Mouse (Mus musculus): ENCODE measurements around the gene D6Wsu163e. TPM values are rescaled to one million over a fixed set of nuclear protein-coding genes. Genes with fewer than 3 reads are reported as not detected.

Gene D6Wsu163e
- 32.5 and 35.4 TPM in 2 replicates for polyA plus RNA-seq (2014; fragmentation: Nextera tagmentation; extraction: Ambion mirVana)

DNA sequence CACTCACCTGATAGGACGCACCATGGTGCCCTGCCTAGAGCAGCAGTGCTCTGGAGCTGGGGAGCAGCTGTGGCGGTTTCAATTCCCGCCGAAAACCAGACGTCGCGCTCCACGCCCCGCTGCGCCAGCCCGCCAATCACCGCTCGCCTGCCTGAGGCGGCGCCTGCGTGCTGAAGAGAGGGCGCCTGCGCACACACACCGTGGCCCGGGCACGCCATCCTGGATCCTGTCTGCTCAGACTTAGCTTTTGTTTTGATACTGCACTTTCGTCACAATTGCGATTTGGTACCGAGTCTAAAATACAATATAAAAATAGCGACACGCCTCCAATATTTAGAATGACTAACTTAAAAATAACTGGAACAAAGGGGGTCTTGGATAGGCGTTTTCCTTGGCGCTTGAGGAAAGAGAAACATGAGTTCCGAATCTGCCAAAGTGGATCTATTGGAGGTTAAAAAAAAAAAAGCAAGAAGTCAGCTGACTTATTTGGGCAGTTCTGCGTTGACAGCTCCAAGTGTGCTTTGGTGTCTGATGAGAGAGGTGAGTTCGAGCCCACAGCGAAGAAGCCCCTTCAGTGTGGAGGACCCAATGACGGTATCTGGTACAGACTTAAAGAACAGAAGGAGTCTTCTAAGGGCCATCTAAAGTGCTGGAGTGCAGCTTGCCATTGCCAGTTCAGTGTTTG lies at the start of gene D6Wsu163e, which contains the start of gene Rad51ap1:
D6Wsu163e (plus strand) TSS at position 476 of the 685 bp plus-strand sequence.
Rad51ap1 (minus strand) TSS at position 101 of the 685 bp plus-strand sequence.
- peaks cover 23% of the 10 kb centered on the region for H3K36me3 ChIP-seq (replicated peaks; ENCODE audit: control insufficient read depth, insufficient read depth)
- H3K9me3 ChIP-seq (ENCODE audit: control insufficient read depth, low read length), result no peaks in the 10 kb centered on the region
- peak within 1 kb of the TSS; percentile 66 for H3K9ac ChIP-seq
- ATAC-seq (ENCODE audit: low FRiP score) (peak; percentile 98), DNase-seq (ENCODE audit: low spot score) (peak; percentile 96)
- peaks cover 16% of the 10 kb centered on the region for H3K4me1 ChIP-seq (replicated peaks; ENCODE audit: control insufficient read depth, insufficient read depth, low read length)
- H3K27me3 ChIP-seq (ENCODE audit: control insufficient read depth, insufficient read depth, low read length), result no peaks in the 10 kb centered on the region
- peak within 1 kb of the TSS; percentile 69 for H3K4me3 ChIP-seq (replicated peaks; ENCODE audit: low read length)
- H3K27ac ChIP-seq, result no peak within 1 kb of the TSS; the same call in 1 of the 2 replicates
- WGBS, result under 1% methylated on average over 33 of the region's 33 CpGs
- peak within 1 kb of the TSS; percentile 94 for H3K4me2 ChIP-seq (replicated peaks)

DNA sequence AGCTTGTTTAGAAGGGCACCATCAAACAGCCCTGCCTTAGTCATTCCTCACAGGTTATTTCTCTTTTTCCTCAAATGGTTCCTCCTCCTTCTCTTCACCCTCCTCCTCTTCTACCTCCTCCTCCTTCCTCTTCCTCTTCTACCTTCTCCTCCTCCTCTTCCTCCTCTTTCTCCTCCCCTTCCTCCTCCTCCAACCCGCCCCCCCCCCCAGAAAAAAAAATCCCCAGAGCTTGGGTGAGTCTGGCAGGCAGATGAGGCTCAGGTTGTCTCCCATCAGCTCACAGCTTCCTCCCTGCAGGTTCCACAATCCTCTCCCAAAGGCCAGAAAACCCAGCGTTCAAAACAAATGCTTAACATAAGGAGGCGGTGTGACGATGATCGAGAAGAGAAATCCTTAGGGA lies 32.4 kb upstream of the D6Wsu163e start:
- ATAC-seq (ENCODE audit: low FRiP score), result no peak

DNA sequence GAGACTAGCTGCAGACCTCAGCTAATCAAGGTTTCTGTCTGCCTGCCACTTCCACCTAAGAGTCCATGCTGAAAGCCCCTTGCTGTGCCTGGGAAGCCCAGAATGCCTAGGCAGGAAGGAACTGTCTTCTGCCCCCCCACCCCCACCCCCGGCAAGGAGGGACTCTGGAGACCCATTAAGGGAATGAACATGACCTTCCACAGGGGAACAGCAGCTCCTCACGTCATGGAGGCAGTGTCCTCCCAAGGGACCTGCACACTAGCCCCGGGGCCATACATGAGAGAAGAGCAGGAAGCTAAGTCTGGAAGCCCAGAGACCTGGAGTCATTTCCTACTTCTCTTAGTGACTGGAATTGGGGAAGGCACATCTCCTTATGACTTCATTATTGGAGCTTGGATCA lies 31.9 kb upstream of the D6Wsu163e start:
- Histone ChIP-seq H3K27ac (no peak overlapping the region), H3K4me1 (replicated peaks; ENCODE audit: control insufficient read depth, insufficient read depth, low read length) (no peaks in the 10 kb centered on the region), H3K9me3 (ENCODE audit: control insufficient read depth, low read length) (no peaks in the 10 kb centered on the region), H3K9ac (no peak overlapping the region), H3K36me3 (replicated peaks; ENCODE audit: control insufficient read depth, insufficient read depth) (no peaks in the 10 kb centered on the region), H3K4me2 (replicated peaks) (no peak overlapping the region), H3K27me3 (ENCODE audit: control insufficient read depth, insufficient read depth, low read length) (no peaks in the 10 kb centered on the region), H3K4me3 (replicated peaks; ENCODE audit: low read length) (no peak overlapping the region)
- DNase-seq (ENCODE audit: low spot score) (no peak), ATAC-seq (ENCODE audit: low FRiP score) (no peak)
- 66% methylated on average over 3 of the region's 3 CpGs for WGBS

More for the DNA sequence above, 32.4 kb upstream of the D6Wsu163e start:
- H3K4me3 ChIP-seq (replicated peaks; ENCODE audit: low read length), result no peak overlapping the region
- 74% methylated on average over 4 of the region's 5 CpGs for WGBS
- no peak overlapping the region for H3K27ac ChIP-seq
- H3K36me3 ChIP-seq (replicated peaks; ENCODE audit: control insufficient read depth, insufficient read depth), result no peaks in the 10 kb centered on the region
- DNase-seq (ENCODE audit: low spot score), result no peak
- no peaks in the 10 kb centered on the region for H3K4me1 ChIP-seq (replicated peaks; ENCODE audit: control insufficient read depth, insufficient read depth, low read length)
- no peaks in the 10 kb centered on the region for H3K27me3 ChIP-seq (ENCODE audit: control insufficient read depth, insufficient read depth, low read length)
- no peak overlapping the region for H3K9ac ChIP-seq
- no peaks in the 10 kb centered on the region for H3K9me3 ChIP-seq (ENCODE audit: control insufficient read depth, low read length)
- no peak overlapping the region for H3K4me2 ChIP-seq (replicated peaks)

DNA sequence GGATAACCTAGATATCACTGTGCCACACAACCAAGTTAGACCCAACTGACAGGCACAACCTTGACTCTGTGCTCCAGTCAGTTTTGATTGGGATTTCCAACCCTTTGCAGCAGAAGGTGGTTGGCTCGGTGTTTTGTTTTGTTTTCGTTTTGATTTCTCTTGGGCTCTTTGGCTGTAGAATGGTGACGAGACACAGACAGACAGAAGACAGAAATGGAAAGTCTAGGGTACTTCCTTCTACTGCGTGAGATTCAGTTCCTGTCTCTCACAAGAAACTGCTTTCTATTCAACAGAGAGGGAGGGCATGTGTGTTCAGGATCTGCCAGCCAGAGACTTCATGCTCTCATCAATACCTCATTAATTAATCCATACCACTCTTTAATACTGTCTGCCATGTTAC lies 29.0 kb upstream of the D6Wsu163e start:
- Histone ChIP-seq H3K9ac (no peak overlapping the region), H3K36me3 (replicated peaks; ENCODE audit: control insufficient read depth, insufficient read depth) (no peaks in the 10 kb centered on the region), H3K4me1 (replicated peaks; ENCODE audit: control insufficient read depth, insufficient read depth, low read length) (no peaks in the 10 kb centered on the region), H3K9me3 (ENCODE audit: control insufficient read depth, low read length) (no peaks in the 10 kb centered on the region), H3K4me2 (replicated peaks) (no peak overlapping the region), H3K4me3 (replicated peaks; ENCODE audit: low read length) (no peak overlapping the region), H3K27ac (no peak overlapping the region), H3K27me3 (ENCODE audit: control insufficient read depth, insufficient read depth, low read length) (no peaks in the 10 kb centered on the region)
- DNase-seq (ENCODE audit: low spot score) (no peak), ATAC-seq (ENCODE audit: low FRiP score) (no peak)
- 88% methylated on average over 4 of the region's 4 CpGs for WGBS

DNA sequence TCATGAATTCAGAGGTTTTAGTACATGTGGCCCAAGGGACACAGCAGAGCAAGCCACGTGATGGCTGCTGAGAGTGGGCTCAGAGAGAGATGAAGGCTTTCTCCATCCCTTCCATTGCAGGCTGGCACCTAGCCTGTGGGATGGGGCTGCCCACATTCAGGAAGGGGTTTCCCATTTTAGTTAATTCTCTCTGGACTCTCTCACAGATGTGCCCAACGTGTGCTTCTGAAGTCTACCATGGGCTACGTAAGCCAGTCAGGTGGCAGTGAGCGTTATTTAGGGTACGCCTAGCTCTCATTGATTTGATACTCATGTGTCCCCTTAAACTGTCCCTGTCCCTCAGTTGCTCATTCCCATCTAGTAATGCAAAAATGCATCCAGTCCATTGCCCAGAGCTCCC lies 24.8 kb upstream of the D6Wsu163e start:
- no peak overlapping the region for H3K4me2 ChIP-seq (replicated peaks)
- 82% methylated on average over 5 of the region's 5 CpGs for WGBS
- no peak overlapping the region for H3K27ac ChIP-seq
- no peak for ATAC-seq (ENCODE audit: low FRiP score)
- no peaks in the 10 kb centered on the region for H3K4me1 ChIP-seq (replicated peaks; ENCODE audit: control insufficient read depth, insufficient read depth, low read length)
- DNase-seq (ENCODE audit: low spot score), result no peak
- H3K4me3 ChIP-seq (replicated peaks; ENCODE audit: low read length), result no peak overlapping the region
- H3K9me3 ChIP-seq (ENCODE audit: control insufficient read depth, low read length), result no peaks in the 10 kb centered on the region
- H3K9ac ChIP-seq, result no peak overlapping the region
- no peaks in the 10 kb centered on the region for H3K27me3 ChIP-seq (ENCODE audit: control insufficient read depth, insufficient read depth, low read length)
- no peaks in the 10 kb centered on the region for H3K36me3 ChIP-seq (replicated peaks; ENCODE audit: control insufficient read depth, insufficient read depth)

DNA sequence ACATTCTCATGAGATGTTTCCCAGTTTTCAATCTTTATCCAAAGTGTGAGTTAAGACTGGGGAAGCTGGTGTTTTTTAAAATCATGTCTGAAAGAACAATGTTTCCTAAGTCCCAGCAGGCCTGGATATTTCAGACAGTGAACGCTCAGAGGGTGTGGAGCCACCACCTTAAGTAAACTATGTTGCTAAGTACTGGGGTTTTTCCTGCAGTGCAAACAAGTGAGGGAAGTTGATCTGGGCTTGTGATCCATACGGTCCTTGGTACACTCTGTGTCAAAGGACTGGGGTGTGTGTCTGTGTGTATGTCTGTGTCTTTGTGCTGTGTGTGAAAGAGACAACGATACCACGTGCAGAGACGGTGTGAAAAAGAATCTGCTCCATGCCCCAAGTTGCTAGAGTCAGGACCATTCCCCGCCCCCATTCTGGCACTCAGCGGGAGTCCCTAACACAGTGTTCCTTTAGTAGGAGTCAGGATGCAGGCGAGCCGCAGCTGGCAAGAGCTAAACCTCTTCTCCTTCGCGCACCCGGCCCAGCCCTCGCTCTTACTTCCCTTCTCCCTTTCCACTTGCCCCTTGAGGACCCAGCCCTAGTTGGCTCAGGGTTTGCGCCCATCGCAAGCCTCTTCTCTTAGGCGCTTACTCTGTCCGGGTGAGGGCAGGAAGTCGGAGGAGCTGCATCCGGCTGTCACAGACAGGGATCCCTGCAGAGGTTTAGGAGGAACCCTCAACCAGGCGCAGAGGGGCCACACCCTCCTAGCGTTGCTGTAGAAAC lies 18.5 kb upstream of the D6Wsu163e start, which contains the start of gene Dyrk4:
Dyrk4 (minus strand) TSS at position 729 of the 771 bp plus-strand sequence.
- Histone ChIP-seq H3K4me2 (replicated peaks) (peak within 1 kb of the TSS; percentile 35), H3K4me3 (replicated peaks; ENCODE audit: low read length) (no peak within 1 kb of the TSS), H3K27me3 (ENCODE audit: control insufficient read depth, insufficient read depth, low read length) (no peaks in the 10 kb centered on the region), H3K27ac (no peak within 1 kb of the TSS), H3K36me3 (replicated peaks; ENCODE audit: control insufficient read depth, insufficient read depth) (peaks cover 21% of the 10 kb centered on the region), H3K4me1 (replicated peaks; ENCODE audit: control insufficient read depth, insufficient read depth, low read length) (no peaks in the 10 kb centered on the region), H3K9ac (peak within 1 kb of the TSS; percentile 16), H3K9me3 (ENCODE audit: control insufficient read depth, low read length) (no peaks in the 10 kb centered on the region)
- DNase-seq (ENCODE audit: low spot score) (no peak), ATAC-seq (ENCODE audit: low FRiP score) (no peak)
- WGBS, result 8% methylated on average over 21 of the region's 21 CpGs

DNA sequence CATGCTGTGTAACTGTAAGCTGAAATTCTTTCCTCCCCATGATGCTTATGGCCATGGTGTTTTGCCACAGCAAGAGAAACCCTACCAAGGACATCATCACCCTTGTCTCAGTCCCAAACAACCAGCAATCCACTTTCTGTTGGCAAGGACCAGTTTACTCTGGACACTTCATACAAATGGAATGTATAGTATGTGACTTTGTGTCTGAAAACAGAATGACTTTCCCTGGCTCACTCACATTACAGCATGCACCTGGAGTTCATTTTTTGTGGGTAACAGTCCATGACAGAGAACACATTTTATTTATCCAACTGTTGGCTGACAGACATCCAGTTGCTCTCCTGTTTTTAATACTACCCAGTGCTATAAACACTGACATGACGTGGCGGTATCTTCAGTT lies 6.9 kb upstream of the D6Wsu163e start:
- Histone ChIP-seq H3K4me1 (replicated peaks; ENCODE audit: control insufficient read depth, insufficient read depth, low read length) (no peaks in the 10 kb centered on the region), H3K36me3 (replicated peaks; ENCODE audit: control insufficient read depth, insufficient read depth) (peaks cover 10% of the 10 kb centered on the region; the same call in 1 of the 2 replicates), H3K9ac (no peak overlapping the region), H3K27ac (no peak overlapping the region), H3K4me2 (replicated peaks) (no peak overlapping the region), H3K9me3 (ENCODE audit: control insufficient read depth, low read length) (no peaks in the 10 kb centered on the region), H3K4me3 (replicated peaks; ENCODE audit: low read length) (no peak overlapping the region), H3K27me3 (ENCODE audit: control insufficient read depth, insufficient read depth, low read length) (no peaks in the 10 kb centered on the region)
- no peak for DNase-seq (ENCODE audit: low spot score)
- 92% methylated on average over 2 of the region's 2 CpGs for WGBS
- ATAC-seq (ENCODE audit: low FRiP score), result no peak

DNA sequence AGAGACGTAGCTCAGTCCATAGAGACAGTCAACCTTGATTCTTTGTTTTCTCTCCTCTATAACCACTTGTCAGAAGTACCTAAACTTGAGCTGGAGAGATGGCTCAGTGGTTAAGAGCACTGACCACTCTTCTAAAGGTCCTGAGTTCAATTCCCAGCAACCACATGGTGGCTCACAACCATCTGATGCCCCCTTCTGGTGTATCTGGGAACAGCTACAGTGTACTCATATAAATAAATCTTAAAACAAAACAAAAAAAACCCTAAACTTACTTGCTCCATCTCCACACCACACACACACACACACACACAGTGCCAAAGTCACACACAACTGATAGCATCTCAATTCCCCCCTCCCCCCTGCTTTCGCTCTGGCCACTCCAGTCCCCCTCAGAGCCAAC lies 1.7 kb upstream of the D6Wsu163e start:
- DNase-seq (ENCODE audit: low spot score), result no peak
- H3K4me1 ChIP-seq (replicated peaks; ENCODE audit: control insufficient read depth, insufficient read depth, low read length), result peaks cover 16% of the 10 kb centered on the region
- WGBS, result 88% methylated on average over 2 of the region's 2 CpGs
- H3K4me2 ChIP-seq (replicated peaks), result no peak overlapping the region
- H3K27me3 ChIP-seq (ENCODE audit: control insufficient read depth, insufficient read depth, low read length), result no peaks in the 10 kb centered on the region
- peak overlapping the region; percentile 69; the same call in 1 of the 2 replicates for H3K4me3 ChIP-seq (replicated peaks; ENCODE audit: low read length)
- peaks cover 9% of the 10 kb centered on the region for H3K36me3 ChIP-seq (replicated peaks; ENCODE audit: control insufficient read depth, insufficient read depth)
- no peak overlapping the region for H3K27ac ChIP-seq
- H3K9me3 ChIP-seq (ENCODE audit: control insufficient read depth, low read length), result no peaks in the 10 kb centered on the region
- no peak overlapping the region for H3K9ac ChIP-seq
- no peak for ATAC-seq (ENCODE audit: low FRiP score)

DNA sequence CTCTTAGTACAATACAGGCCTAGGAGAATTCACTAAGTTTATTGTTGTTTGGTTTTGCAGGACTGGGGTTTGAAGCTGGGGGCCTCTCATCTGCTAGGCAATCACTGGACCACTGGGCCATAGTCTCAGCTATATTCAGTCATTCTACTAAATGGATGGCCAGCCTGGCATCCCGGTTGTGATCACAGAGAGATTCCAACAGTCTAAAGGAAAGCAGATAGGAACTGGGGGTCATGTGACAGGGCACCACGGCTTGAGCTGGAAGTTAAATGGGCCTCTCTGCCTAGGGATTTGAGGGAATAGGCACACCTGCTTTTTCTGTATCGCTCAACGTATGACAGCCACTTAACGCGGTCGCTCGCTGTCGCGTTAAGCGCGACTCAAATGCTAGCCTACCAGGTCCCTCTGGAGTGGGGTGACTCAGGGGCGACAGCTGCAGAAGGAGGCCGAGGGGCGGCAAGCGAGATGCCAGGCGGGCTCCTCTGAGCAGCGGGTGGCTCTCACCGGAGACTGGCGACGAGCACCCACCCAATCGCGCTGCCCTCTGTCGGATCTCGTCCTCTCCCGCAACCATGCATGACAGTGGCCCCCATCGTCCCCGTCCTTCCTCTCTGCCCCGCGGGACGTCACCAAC lies 792 bp upstream of the D6Wsu163e start:
- Histone ChIP-seq H3K27me3 (ENCODE audit: control insufficient read depth, insufficient read depth, low read length) (no peaks in the 10 kb centered on the region), H3K9ac (peak overlapping the region; percentile 57), H3K27ac (no peak overlapping the region), H3K4me2 (replicated peaks) (peak overlapping the region; percentile 94), H3K4me1 (replicated peaks; ENCODE audit: control insufficient read depth, insufficient read depth, low read length) (peaks cover 16% of the 10 kb centered on the region), H3K36me3 (replicated peaks; ENCODE audit: control insufficient read depth, insufficient read depth) (peaks cover 17% of the 10 kb centered on the region), H3K4me3 (replicated peaks; ENCODE audit: low read length) (peak overlapping the region; percentile 69), H3K9me3 (ENCODE audit: control insufficient read depth, low read length) (no peaks in the 10 kb centered on the region)
- ATAC-seq (ENCODE audit: low FRiP score), result no peak
- under 1% methylated on average over 31 of the region's 31 CpGs for WGBS
- no peak for DNase-seq (ENCODE audit: low spot score)

All from hindbrain, embryonic 14.5 days (tissue).